Mouse (Mus musculus) limb, embryonic 11.5 days (tissue): ENCODE measurements around the gene Ece1. TPM values are rescaled to one million over a fixed set of nuclear protein-coding genes. Genes with fewer than 3 reads are reported as not detected.

Experiments used
- ATAC-seq: fragments of 200-750 bp; cut with Nextera tagmentation; 2 replicates; pipeline ENCODE4 v1.8.0; 2017; ENCODE audit warnings: low read depth; ENCODE audit not compliant: insufficient number of reproducible peaks, low FRiP score, low TSS enrichment
- DNase-seq: peaks from one replicate; pipeline ENCODE4 v3.0.0-alpha.2; 2015; ENCODE audit warnings: low spot score
- H3K27ac ChIP-seq: fragments of 300-500 bp; sonication (generic); replicated peaks from 2 replicates; pipeline ENCODE4 v1.5.1; 2014; ENCODE audit warnings: low read depth, mild to moderate bottlenecking, low read length
- H3K27me3 ChIP-seq: fragments of 300-500 bp; sonication (generic); 2 replicates; pipeline ENCODE4 v1.6.1; 2014; ENCODE audit warnings: mild to moderate bottlenecking, low read length, mixed read lengths; ENCODE audit not compliant: control insufficient read depth, insufficient read depth
- H3K36me3 ChIP-seq: fragments of 300-500 bp; sonication (generic); 2 replicates; pipeline ENCODE4 v1.6.1; 2014; ENCODE audit warnings: mild to moderate bottlenecking, low read length, moderate library complexity, mixed read lengths; ENCODE audit not compliant: control insufficient read depth, insufficient read depth
- H3K4me1 ChIP-seq: fragments of 300-500 bp; sonication (generic); 2 replicates; pipeline ENCODE4 v1.6.1; 2014; ENCODE audit warnings: low read length, mixed read lengths; ENCODE audit not compliant: control insufficient read depth, insufficient read depth
- H3K4me2 ChIP-seq: fragments of 300-500 bp; sonication (generic); 2 replicates; pipeline ENCODE4 v1.6.1; 2014; ENCODE audit warnings: low read depth, mild to moderate bottlenecking, moderate library complexity; ENCODE audit not compliant: severe bottlenecking
- H3K4me3 ChIP-seq: fragments of 300-500 bp; sonication (generic); 2 replicates; pipeline ENCODE4 v1.5.1; 2014; ENCODE audit warnings: low read depth, low read length
- H3K9ac ChIP-seq: fragments of 300-500 bp; sonication (generic); 2 replicates; pipeline ENCODE4 v1.6.1; 2014; ENCODE audit warnings: mild to moderate bottlenecking, low read length
- H3K9me3 ChIP-seq: fragments of 300-500 bp; sonication (generic); 2 replicates; pipeline ENCODE4 v1.6.1; 2016; ENCODE audit warnings: low read length; ENCODE audit not compliant: control insufficient read depth
- WGBS: fragments of 180-500 bp; shearing (Covaris S2); extraction: QIAGEN DNeasy Blood & Tissue Kit; methylation state at CpG from one replicate; pipeline ENCODE4 v1.1.7; 2014; 5-methylcytosine and 5-hydroxymethylcytosine counted together
- polyA plus RNA-seq: library from polyadenylated mRNA; unstranded; fragments of >200 nt; fragmentation: Nextera tagmentation; extraction: Ambion mirVana; gene quantifications from 2 replicates; pipeline ENCODE4 v1.2.1, GENCODE M21; 2014

Ece1 gene
- polyA plus RNA-seq, 1 experiment from 2014 or later, result 38.0 TPM

GRCm38 (mm10) chr4:137918559-137918958, 56.5 kb downstream of the Ece1 start:
- Histone ChIP-seq H3K4me1 (peaks cover 42% of the 10 kb centered on the region), H3K4me3 (no peak overlapping the region), H3K4me2 (no peak overlapping the region), H3K9ac (no peak overlapping the region), H3K27me3 (no peaks in the 10 kb centered on the region), H3K27ac (no peak overlapping the region), H3K9me3 (no peaks in the 10 kb centered on the region), H3K36me3 (no peaks in the 10 kb centered on the region; the same call in 1 of the 2 replicates)
- 48% methylated on average over 9 of the region's 9 CpGs for WGBS
- DNase-seq, result no peak
- ATAC-seq, result no peak

GRCm38 (mm10) chr4:137919116-137919515, 57.1 kb downstream of the Ece1 start:
- no peak overlapping the region for H3K9ac ChIP-seq
- DNase-seq (no peak), ATAC-seq (no peak)
- H3K4me1 ChIP-seq, result peaks cover 38% of the 10 kb centered on the region
- H3K27me3 ChIP-seq, result no peaks in the 10 kb centered on the region
- H3K4me2 ChIP-seq, result no peak overlapping the region
- no peak overlapping the region for H3K27ac ChIP-seq
- H3K9me3 ChIP-seq, result no peaks in the 10 kb centered on the region
- WGBS, result 44% methylated on average over 10 of the region's 10 CpGs
- no peaks in the 10 kb centered on the region; the same call in 1 of the 2 replicates for H3K36me3 ChIP-seq
- no peak overlapping the region for H3K4me3 ChIP-seq

GRCm38 (mm10) chr4:137920005-137920404, 58.0 kb downstream of the Ece1 start:
- H3K9me3 ChIP-seq, result no peaks in the 10 kb centered on the region
- no peak overlapping the region for H3K4me3 ChIP-seq
- WGBS, result 38% methylated on average over 7 of the region's 7 CpGs
- H3K4me2 ChIP-seq, result peak overlapping the region; percentile 32; the same call in 1 of the 2 replicates
- H3K36me3 ChIP-seq, result no peaks in the 10 kb centered on the region; the same call in 1 of the 2 replicates
- H3K4me1 ChIP-seq, result peaks cover 38% of the 10 kb centered on the region
- peak overlapping the region; percentile 87 for H3K27ac ChIP-seq
- DNase-seq (peak; percentile 46), ATAC-seq (no peak)
- H3K27me3 ChIP-seq, result no peaks in the 10 kb centered on the region
- H3K9ac ChIP-seq, result no peak overlapping the region; the same call in none of the 2 replicates

- peak overlapping the region; percentile 47 for H3K9ac ChIP-seq
- H3K9me3 ChIP-seq, result no peaks in the 10 kb centered on the region
- H3K4me1 ChIP-seq, result peaks cover 38% of the 10 kb centered on the region
- no peaks in the 10 kb centered on the region; the same call in 1 of the 2 replicates for H3K36me3 ChIP-seq
- no peaks in the 10 kb centered on the region for H3K27me3 ChIP-seq
- peak overlapping the region; percentile 87 for H3K27ac ChIP-seq
- DNase-seq (peak; percentile 65), ATAC-seq (no peak)
- no peak overlapping the region; the same call in 1 of the 2 replicates for H3K4me3 ChIP-seq
- H3K4me2 ChIP-seq, result peak overlapping the region; percentile 32
- 5% methylated on average over 10 of the region's 10 CpGs for WGBS
Observed at GRCm38 (mm10) chr4:137920500-137920961, 58.5 kb downstream of the Ece1 start.

- WGBS, result 92% methylated on average over 11 of the region's 11 CpGs
- Histone ChIP-seq H3K4me3 (no peak overlapping the region), H3K27me3 (no peaks in the 10 kb centered on the region), H3K36me3 (no peaks in the 10 kb centered on the region; the same call in 1 of the 2 replicates), H3K4me2 (no peak overlapping the region), H3K27ac (peak overlapping the region; percentile 87; the same call in 1 of the 2 replicates), H3K9ac (no peak overlapping the region), H3K9me3 (no peaks in the 10 kb centered on the region), H3K4me1 (peaks cover 38% of the 10 kb centered on the region)
- DNase-seq (no peak), ATAC-seq (no peak)
Observed at GRCm38 (mm10) chr4:137921510-137921909, 59.5 kb downstream of the Ece1 start.

- no peak overlapping the region for H3K4me3 ChIP-seq
- no peak overlapping the region for H3K9ac ChIP-seq
- no peaks in the 10 kb centered on the region for H3K27me3 ChIP-seq
- no peak overlapping the region for H3K4me2 ChIP-seq
- no peak for ATAC-seq
- DNase-seq, result no peak
- no peaks in the 10 kb centered on the region; the same call in 1 of the 2 replicates for H3K36me3 ChIP-seq
- H3K27ac ChIP-seq, result no peak overlapping the region
- peaks cover 31% of the 10 kb centered on the region for H3K4me1 ChIP-seq
- no peaks in the 10 kb centered on the region for H3K9me3 ChIP-seq
- WGBS, result 91% methylated on average over 15 of the region's 15 CpGs
Observed at GRCm38 (mm10) chr4:137923052-137923451, 61.0 kb downstream of the Ece1 start.

GRCm38 (mm10) chr4:137925176-137925575, 63.1 kb downstream of the Ece1 start:
- Histone ChIP-seq H3K27ac (no peak overlapping the region), H3K4me2 (no peak overlapping the region), H3K36me3 (no peaks in the 10 kb centered on the region; the same call in 1 of the 2 replicates), H3K27me3 (no peaks in the 10 kb centered on the region), H3K9me3 (no peaks in the 10 kb centered on the region), H3K4me1 (peaks cover 20% of the 10 kb centered on the region), H3K4me3 (no peak overlapping the region), H3K9ac (no peak overlapping the region)
- ATAC-seq (no peak), DNase-seq (no peak)
- WGBS, result 89% methylated on average over 4 of the region's 4 CpGs

GRCm38 (mm10) chr4:137926161-137926560, 64.1 kb downstream of the Ece1 start:
- H3K27ac ChIP-seq, result no peak overlapping the region
- no peaks in the 10 kb centered on the region; the same call in 1 of the 2 replicates for H3K36me3 ChIP-seq
- H3K9ac ChIP-seq, result no peak overlapping the region
- H3K4me2 ChIP-seq, result no peak overlapping the region
- no peak overlapping the region for H3K4me3 ChIP-seq
- DNase-seq, result no peak
- no peaks in the 10 kb centered on the region for H3K9me3 ChIP-seq
- no peaks in the 10 kb centered on the region for H3K27me3 ChIP-seq
- ATAC-seq, result no peak
- H3K4me1 ChIP-seq, result peaks cover 19% of the 10 kb centered on the region
- WGBS, result 92% methylated on average over 14 of the region's 14 CpGs

GRCm38 (mm10) chr4:137927136-137927535, 65.1 kb downstream of the Ece1 start:
- Histone ChIP-seq H3K4me3 (no peak overlapping the region), H3K4me1 (peaks cover 25% of the 10 kb centered on the region), H3K27me3 (no peaks in the 10 kb centered on the region), H3K4me2 (no peak overlapping the region), H3K9ac (no peak overlapping the region), H3K36me3 (no peaks in the 10 kb centered on the region; the same call in 1 of the 2 replicates), H3K9me3 (no peaks in the 10 kb centered on the region), H3K27ac (no peak overlapping the region)
- no peak for DNase-seq
- no peak for ATAC-seq
- 74% methylated on average over 7 of the region's 7 CpGs for WGBS
